Mouse (Mus musculus): ENCODE data around the gene Gadl1.

Gadl1 gene

DNA sequence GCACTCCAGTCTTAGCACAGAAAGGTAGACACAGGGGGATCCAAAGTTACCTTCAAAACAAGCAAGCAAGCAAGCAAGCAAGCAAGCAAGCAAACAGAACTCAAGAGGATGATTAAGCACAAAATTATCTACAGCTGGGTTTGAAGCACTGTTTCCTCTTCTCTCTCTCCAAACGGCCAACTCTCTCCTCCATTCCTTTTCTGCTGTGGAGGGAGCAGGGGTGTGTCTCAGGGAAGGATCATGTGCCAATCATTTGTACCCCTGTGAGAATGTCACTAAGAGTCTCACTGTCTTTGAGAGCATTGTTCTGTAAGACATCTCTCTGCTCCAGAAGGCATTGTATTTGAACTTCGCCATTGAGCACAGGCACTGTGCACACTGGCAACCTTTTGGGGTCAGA is 27.1 kb downstream of the Gadl1 start:
- DNase-seq (ENCODE audit: low spot score in 2 of 2): no peak

DNA sequence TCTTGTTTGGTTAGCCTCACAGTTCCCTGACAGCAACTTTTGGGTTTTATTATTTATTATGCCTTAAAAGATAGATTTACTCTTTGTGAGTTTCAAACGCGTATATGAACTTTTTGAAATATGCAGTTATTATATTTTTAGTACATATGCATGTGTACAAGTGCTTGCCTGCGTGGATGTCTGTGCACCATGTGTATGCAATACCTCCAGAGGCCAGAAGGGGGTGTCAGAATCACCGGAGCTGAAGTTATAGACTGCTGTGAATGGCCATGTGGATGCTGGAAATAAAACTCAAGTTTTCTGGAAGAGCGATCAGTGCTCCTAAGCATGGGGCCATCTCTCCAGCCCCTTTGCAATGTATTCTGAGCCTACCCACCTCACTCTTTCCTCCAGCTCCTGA is 28.7 kb downstream of the Gadl1 start:
- no peak for DNase-seq (ENCODE audit: low spot score in 2 of 2)

DNA sequence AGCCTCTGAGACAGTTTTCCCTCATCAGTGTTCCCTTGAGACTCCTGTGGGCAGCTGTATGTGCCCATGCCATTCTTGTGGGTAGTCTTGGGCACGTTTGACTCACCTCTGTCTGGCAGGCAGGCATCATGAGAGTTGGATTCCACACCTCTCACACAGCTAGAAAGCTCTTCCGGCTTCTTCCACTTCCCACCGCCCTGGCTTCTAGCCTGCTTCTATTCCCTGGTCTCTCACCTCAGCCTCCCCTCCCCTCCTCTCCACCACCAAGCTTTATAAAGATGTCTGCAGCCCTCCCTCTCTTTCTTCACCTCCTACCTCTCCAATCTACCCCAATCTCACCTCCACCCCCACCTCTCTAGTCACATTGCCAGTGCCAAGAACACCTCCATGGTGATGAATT is 30.2 kb downstream of the Gadl1 start:
- DNase-seq (ENCODE audit: low spot score in 2 of 2): no peak

DNA sequence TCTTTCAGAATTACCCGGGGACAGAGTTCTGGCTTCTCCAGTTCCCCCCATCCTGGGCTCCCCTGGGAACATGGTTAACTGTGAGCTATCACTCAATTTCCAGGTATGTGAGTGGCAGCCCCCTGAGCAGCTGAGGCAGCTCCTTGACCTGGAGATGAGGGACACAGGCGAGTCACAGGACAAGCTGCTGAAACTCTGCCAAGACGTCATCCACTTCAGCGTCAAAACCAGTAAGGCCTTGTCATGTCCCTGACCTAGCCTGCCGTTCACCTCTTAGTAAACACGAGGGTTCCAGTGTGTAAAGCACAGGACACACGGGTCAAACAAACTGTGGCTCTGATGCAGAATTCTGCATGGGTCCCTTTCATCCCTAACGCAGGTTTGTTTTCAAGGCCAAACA is 31.9 kb downstream of the Gadl1 start:
- no peak for DNase-seq (ENCODE audit: low spot score in 2 of 2)

DNA sequence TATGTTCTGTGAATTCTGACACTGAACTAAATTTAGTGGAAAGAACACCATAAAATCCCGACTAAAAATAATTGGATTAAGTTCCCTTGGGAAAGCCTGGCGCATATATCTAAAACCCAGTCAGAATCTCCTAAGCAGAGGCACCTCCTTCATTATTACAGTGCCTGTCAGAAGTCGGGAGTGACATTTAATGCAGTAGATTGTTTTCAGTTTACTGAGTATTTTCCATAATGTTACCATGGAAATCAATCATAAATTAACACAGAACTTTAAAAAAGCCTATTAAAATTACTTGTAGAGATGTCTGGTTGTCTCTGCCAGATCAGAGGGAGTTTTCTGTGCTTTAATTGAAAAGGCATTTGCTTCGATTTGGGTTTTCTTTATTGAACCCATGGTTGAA is 33.2 kb downstream of the Gadl1 start:
- DNase-seq (ENCODE audit: low spot score in 2 of 2): no peak

DNA sequence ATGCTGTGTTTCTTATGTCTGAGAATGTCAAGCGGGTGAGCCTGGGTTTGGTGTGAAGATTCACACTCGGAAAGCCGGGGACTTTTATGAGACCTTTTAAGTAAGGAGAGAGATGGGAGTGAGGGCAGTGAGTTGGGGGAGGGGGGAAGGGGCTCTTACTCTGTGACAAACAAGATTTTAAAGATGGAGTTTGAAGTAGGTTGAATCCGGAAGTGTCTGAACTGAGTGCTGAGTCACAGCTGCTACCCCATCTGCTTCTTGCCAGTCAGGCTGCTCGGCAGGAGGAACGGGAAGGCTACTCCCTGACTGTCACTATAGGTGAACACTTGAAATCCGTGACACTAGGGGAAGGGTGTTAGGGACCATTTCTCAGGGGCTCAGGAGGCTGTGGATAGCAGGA is 33.7 kb downstream of the Gadl1 start:
- no peak for DNase-seq (ENCODE audit: low spot score in 2 of 2)

DNA sequence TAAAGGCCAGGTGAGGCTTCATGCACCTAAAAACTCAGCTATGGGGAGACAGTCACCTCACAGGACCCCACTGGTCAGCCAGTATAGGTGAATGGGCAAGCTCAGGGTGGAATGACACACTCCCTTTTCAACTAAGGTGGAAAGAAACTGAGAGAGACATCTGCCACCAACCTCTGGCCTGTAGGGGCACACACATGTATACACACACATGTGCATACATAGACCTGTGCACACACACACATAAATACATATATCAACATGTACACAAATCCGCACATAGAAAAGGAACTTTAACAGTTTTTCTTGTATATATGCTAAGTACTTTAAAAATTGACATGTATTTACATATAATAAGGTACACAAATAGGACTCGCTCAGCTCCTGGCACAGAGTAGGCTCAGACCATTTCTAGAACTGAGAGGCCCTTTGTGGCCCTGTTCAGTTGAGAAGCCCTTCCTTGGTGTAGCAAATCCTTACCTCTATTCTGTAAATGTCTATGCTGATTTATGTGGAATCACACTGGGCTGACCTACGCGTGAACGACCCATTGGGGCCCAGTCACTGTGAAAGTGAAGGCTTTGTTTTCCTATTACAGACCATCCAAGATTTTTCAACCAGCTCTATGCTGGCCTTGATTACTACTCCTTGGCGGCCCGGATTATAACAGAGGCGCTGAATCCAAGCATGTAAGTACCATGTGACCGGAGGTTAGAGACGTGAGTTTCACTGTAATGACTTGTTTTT is 34.5 kb downstream of the Gadl1 start:
- no peak for DNase-seq (ENCODE audit: low spot score in 2 of 2)

DNA sequence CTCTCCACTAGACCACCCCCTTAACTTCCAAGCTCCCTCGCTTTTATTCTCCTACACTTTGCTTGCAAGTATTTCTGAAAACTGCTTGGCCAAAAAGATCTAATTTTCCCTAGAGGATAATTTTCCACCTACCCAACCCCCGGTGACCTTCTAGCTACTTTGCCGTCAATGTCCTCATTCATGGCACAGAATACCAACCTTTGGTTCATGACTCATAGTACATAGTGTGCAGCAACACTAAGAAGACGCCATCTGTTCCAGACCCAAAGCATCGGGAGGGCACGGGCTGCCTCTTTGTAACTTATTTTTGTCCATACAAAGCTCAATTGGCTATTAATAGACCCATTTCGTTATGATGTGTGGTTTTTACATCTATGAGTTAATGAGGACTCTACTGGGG is 55.8 kb downstream of the Gadl1 start:
- no peak for DNase-seq (ENCODE audit: low spot score in 2 of 2)

DNA sequence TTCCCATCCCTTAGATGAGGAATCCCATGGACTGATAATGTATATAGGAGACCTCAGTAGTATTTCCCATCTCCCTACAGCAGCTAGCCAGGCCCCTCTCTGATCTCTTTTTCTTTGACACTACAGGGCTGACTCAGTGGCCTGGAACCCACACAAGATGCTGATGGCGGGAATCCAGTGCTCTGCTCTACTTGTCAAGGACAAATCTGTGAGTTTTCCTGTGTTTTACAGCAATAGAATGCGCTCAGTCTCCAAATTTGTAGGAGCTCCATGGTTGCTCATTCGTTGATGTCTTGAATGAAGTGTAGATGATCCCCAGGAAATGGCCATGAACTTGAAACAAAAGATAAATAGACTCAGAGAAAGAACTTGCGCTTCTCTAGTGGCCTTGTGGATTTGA is 56.9 kb downstream of the Gadl1 start:
- DNase-seq (ENCODE audit: low spot score in 2 of 2): no peak

DNA sequence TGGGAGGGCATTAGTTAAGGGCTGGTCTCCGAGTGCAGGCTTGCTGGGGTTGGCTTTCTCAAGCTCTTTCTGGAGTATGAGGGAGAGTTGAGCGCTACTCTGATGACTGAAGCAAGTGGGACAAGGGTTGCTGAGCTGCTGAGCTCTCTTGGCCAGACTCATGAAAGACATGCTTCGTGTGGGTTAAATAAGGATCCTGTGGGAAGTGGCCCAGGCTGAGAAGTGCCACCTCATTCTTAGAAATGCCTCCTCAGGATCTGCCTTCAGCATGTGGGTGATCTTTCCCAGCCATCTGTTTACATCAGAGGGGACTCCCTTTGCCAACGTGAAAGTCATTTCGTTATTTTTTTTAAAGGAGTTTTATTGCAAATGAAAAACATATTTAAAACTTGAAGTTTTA is 57.5 kb downstream of the Gadl1 start:
- DNase-seq (ENCODE audit: low spot score in 2 of 2): no peak

DNA sequence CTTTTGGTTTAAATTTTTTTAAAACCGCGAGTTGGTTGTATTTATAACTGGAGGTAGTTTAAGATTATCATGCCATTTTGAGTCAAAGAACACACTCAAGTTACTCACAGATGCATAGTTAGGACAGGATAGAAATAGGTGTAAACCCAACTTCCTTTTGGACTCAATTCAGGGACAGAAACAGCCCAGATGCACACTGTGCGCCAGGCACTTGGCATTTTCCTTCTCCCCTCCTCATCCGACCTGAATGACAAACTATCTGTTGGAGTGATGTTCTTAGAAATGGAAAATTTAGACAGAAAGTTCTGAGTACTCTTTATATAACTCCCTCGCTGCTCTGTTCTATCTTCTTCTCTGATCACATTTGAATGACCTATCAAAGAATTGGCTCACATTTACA is 58.4 kb downstream of the Gadl1 start:
- DNase-seq (ENCODE audit: low spot score in 2 of 2): no peak

DNA sequence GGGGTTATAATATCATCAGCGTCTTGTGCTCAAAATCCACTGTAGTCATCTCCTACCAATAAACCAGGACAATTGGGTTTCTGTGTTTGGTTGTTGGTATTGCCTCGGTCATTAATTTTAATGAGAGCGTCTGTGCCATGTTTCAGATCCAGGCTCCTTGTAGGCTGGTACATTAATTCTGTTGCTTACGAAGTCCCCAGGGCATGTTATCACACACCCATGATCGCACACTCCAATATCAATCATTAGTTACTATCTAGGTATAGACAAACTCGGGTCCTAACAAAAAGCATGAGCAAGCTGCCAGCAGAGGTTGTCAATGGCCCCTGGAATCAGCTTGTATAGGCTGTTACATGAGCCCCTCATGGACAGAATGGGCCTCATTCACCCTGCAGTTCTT is 67.6 kb downstream of the Gadl1 start:
- DNase-seq (ENCODE audit: low spot score in 2 of 2): no peak

DNA sequence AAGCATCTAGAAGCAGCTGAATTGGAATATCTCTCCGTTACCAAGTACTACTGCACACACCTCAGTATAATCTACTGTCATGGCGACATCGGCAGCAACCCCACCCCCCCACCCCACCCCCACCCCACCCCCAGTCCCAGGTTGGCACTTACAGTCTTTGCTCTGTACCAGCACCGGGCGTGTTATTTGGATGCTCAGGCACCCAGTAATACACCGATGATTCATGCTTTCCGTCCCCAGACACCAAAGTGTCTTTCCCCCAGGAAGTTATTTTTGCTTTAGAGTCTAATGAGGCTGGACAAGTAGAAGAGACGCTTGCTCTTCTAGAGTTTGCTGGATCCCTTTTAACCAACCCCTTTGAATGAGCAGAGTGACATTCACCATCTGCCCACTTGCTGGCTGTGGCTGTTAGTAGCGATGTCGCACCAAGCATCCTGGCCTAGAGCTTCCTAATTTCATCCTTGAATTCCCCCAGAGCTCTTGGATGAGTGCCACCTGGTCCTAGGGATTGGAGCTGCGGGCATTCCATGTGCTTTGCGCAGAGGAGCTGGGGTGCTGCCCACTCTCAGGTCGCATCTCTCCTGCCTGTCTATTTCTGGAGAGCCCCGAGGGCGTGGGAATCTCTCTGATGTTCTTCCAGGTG is 68.5 kb downstream of the Gadl1 start:
- no peak for DNase-seq (ENCODE audit: low spot score in 2 of 2)

DNA sequence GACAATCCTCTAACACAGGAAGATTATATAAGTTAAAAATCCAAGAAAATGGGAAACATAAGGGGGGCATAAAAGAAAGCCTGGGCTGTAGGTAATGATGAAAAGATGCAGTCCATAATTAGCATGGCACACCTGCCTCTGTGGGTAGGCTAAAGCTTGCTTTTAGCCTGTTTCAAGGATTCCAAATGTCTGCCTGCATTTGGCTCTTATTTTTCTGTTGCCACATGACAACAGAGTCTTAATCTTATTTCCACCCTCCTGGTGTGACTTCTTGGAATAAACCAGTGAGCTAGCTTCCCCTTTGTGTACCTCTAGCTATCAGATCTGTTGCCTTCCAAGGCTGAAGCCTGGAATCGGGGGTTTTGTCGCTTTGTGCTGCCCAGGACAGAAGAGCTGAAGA is 69.2 kb downstream of the Gadl1 start:
- no peak for DNase-seq (ENCODE audit: low spot score in 2 of 2)

DNA sequence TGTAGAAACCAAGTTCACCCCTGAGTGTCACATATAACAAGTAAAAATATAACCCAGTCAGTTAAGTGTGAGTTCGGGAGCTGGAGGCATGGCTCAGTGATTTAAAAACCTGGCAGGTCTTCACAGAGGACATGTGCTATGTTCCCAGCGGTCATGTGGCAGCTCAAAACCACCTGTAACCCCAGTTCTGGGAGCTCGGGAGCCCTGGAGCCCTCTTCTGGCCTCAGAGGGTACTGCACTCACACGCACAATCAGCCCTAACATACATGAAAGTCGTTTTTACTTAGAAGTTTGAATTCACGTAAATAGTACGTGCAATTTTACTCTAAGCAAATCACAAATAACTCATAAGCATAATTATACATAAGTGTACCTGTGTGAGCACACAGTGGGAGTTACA is 81.4 kb downstream of the Gadl1 start:
- DNase-seq (ENCODE audit: low spot score in 2 of 2): no peak

DNA sequence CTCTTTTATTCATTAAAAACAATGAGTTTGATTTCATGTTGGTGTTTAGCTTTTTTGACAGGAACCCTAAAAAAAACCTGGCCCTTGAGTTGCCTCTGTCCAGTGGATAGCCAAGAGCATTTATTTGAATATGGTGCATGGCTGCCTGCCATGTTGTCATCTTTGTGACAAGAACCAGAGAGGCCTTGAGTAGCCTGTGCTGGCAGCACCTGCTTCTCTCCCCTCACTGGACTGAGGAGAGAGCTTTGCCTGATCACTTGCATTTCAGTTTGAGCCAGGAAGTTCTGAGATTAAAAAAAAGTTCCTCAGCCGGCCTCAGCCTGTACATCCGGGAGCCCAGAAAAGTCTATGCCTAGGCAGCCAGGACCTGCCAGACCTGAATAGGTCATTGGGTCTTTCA is 85.5 kb downstream of the Gadl1 start:
- no peak for DNase-seq (ENCODE audit: low spot score in 2 of 2)

DNA sequence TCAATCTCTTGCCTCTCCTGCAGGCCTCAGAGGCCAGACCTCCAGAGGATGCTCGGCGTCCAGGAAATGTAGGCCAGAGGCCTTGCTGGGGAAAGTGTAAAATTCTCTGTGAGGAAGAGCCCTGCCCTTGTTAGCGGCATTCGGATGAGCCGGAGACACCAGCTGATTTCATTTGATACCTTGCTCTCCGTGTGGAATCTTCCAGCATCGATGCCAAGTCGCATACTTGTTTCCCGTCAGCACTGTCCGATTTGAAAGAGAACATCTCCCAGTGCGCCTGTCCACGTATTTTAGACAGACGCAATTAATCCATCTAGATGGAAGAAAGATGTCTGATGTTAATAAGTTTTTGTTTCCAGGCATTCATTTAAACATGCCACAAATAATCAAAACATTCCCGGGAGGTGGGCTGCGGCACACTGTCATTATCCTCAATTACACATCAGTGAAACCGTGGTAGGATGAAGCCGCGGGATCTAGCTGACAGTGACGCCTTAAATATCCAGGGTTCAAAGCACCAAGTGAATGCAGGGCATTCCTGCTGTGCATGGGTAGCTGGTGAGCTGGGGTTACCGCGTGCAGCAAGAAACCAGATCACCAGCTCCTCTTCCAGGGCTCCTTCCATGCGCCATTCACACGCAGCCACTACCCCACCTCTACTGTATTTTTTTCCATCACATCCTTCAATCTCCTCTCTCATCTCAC is 86.8 kb downstream of the Gadl1 start:
- no peak for DNase-seq (ENCODE audit: low spot score in 2 of 2)

DNA sequence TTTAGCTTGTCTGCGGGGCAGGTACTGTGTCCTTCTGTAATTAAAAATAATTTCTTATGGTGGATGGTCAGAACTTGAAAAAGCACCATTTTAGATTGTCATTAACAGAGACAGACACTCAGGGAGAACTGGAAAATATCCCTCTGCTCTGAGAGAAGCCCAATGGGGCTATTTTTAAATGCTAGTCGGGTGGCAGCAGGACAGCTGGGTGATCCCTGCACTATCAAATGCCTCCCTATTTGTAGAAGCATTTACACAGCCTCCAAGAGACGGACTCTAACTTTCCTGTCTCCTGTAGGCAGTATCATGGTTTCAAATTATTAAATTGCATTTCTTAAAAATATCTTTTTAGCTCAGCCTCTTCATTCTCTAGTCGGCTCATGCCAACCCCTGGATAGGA is 89.1 kb downstream of the Gadl1 start:
- no peak for DNase-seq (ENCODE audit: low spot score in 2 of 2)

DNA sequence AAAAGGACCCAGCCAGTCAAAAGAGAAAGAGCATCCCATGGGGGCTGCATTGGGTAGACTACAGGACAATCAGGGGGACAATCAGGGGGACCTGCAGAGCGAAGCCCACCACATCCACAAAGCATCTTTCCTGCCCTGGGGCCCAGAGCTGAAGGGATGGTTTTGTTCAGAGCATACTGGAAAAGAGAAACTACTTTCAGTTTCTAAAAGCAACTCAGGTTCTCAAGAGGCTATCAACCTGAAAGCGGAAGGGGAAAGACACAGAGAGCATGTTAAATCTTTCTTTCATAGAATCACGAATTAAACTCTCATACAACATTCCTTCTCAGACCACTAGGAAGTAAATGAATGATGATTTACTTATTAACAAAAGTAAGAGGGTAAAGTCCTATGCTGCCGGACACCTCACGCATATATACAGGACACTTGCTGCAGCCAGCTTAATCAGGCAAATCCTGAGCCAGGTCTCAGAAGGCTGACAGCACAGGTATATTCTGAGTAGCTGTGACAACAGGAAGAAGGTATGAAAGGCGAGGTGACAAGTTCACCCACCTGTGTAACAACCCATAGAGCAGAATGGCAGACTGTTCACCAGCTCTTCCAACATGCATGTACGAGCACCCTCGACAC is 90.2 kb downstream of the Gadl1 start:
- no peak for DNase-seq (ENCODE audit: low spot score in 2 of 2)

DNA sequence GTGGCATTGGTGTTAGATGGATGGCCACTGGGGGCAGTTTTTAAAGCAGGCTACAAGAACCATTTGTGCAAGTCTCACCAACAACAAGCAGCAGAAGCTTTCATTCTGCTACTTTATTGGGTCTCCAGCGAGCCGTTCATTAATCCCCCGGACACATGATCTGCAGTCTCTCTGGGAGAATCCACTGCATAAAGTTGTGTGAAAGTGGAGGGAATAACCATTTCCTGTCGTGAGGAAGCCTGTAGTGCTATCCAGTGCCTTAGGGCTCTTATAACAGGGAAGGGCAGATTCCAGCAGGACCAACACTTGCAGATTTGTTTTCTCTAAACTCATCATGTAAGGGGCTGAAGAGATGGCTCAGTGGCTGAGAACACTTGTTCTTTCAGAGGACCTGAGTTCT is 104.7 kb downstream of the Gadl1 start:
- DNase-seq (ENCODE audit: low spot score in 2 of 2): no peak

DNA sequence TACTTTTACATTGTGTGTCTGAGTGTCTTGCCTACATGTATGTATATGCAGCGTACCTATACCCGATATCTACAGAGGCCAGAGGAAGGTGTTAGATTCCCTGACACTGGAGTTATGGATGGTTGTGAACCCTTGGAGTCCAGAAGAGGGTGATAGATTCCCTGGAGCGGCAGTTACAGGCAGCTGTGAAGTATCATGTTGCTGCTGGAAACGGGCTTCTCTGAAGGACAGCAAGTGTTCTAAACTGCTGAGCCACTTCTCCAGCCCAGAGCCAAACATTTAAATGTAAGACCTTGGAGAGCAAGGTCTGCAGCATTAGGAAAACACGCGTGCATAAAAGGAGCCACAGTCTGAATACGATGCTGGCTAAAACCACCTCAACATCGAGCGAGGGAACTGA is 107.0 kb downstream of the Gadl1 start:
- no peak for DNase-seq (ENCODE audit: low spot score in 2 of 2)

DNA sequence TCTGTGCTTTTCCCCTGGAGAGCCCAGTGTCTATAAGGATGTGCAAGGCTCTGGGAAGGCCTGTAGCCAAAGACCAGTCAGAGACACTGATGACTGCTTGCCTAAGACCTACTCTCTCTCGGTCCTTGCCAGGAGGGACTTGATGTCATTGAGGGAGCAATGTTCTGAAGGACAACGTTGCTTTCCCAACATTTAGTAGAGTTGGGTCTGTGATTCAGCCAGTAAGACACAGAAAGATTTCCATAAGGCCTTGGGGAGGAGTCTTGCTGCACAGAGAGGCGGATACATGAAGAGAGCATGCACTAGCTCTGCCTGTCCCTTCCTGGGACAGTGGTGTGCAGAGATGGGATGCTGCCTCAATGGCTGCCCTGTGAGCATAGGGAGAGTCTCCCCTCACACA is 107.8 kb downstream of the Gadl1 start:
- DNase-seq (ENCODE audit: low spot score in 2 of 2): no peak

DNA sequence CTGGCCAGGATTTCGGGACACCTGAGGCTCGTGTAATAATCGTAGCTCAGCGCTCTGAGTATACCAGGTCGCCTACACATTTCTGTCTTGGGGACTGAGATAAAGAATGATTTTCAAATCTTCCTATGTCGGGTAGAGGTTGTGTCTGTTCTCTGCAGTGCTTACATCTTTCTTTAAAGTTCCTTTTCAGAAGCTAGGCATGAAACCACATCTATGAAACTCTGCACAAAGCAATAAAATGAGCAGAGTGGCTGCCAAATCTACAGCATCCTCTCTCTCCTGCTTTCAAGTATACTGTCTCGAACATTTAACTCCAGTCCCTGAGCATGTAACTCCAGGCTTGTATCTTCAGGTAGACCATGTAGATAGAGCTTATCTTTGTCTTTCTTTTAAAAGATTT is 109.3 kb downstream of the Gadl1 start:
- no peak for DNase-seq (ENCODE audit: low spot score in 2 of 2)
